Mouse (Mus musculus) embryo, embryonic 11 days (tissue): ENCODE results near the gene Rftn1.

Experiments used
- DNase-seq: peaks from one replicate; pipeline ENCODE4 v3.0.0-alpha.2; 2015

The Rftn1 gene

DNA sequence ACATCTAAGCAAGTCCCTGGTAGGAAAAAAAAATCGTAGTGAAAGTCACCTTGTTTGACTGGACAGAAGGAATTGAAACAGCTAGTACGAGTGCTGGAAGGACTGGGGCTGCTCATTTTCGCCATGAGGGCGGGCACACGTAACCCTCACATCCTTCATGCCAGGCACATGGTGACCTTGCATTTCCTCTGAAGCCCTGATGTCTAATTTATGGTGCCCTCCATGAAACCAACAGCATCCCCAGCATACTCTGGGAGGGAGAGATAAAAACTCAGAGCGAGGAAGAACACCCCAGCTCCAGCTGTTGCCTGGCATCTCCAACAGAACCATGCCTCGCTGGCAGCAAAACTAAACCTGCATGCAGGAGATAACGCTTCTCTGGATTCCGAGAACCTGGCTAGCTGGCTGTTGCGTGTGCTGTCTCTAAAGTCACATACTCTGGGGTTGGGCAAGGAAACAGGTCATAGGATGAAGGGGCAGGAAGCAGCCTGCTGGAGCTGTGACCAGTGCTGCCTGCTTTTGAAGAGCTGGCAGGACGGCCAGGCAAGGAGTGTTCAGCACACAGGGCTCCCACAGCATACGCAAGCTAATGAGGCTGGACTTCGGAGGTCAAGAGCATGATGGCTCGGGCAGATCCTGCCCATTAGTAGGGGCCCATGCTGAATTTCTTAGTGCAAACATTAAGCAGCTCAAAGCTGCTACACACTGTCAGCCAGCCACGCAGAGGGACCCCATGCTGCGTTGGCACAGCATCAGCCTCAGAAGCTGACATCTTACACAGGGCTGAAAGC, 170.1 kb downstream of the Rftn1 start:
- DNase-seq, result peak; percentile 55

DNA sequence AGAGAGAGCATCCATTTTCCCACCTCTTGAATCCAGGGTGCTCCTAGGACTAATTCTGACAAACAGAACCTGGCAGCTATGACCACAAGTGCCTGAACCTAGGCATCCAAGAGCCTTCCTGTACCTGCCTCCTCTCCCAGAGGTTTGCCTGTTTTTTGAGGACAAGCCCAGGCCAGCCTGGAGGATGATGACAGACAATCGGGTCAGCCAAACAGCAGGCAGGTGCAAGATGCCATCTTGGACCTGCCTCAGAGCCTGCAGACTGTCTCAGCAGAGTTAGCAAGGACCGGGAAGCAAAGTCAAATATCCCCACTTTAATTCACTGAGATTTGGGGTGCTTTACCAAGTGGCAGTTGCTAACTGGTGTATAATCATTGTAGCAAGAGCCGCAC, 170.7 kb downstream of the Rftn1 start:
- DNase-seq, result no peak

DNA sequence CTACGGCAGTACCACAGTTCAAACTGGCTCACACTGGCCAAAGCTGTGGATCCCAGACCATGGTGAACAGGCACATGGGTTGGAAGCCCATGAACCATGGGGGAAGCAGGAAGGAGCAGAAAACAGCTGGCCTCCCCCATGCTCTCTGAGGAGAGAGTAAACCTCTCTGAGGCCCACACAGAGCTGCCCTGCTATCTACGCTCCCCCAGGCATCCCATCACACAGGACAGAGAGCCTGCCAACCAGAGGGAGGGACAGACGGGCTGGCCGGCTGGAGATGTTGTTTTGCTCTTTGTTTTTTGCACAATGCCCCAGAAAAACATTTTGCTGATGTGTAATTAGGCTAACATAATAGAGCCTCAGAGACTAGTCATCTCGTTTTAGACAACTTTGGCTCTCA, 171.4 kb downstream of the Rftn1 start:
- no peak for DNase-seq

DNA sequence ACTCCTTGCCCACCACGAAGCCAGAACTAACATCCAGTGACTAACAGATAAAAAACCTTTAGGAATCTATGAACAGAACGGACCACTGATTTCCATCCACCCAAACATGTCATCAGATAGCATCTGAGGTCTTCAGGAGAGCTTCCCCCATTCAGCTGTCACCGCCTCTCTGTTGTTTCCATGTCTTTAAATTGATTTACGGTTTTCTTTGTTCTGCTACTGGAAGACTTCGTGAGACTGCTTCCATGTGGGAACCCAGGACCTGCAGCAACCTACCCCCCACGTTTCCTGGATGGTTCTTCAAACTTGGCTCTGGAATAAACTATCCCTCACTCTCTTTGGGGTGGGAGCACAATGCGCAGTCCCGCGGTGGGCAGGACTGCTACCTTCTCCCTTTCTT, 175.8 kb downstream of the Rftn1 start:
- no peak for DNase-seq

DNA sequence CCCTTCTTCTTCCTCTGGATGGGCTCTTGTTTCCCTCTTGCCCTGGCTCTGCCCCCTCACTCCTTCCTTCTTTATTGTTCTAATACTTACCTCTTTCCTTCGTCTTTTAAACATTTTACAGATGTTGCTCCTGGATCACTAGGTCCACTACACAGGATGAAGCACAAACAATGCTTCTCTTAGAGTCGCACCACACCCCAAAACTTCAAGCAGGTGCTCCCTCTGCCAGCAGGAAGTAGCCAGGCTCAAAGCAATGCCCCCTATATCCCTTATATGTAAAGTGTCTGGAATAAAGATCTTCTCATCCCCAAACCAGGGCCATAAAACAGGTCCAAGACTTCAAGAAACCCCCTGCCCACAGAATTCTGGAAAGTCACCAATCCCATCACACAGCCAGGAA, 176.6 kb downstream of the Rftn1 start:
- DNase-seq, result no peak

DNA sequence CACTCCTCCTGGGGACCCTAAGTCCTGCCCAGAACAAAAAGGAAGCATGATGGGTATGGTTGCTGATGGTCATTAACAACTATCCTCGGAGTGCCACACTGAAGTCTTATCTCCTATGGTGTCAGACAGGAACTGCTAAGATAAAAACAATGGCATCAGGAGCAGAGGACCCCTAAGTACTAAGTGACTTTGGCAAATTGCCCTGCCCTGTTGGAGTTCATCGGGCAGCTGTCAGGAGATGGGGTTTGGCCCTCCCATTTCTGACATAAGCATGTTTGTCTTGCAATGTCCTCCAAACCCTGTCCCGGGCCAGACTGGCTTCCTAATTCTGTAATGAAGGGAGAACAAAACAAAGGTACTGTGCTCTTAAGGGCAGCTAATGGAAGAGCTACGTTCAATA, 180.4 kb downstream of the Rftn1 start:
- no peak for DNase-seq

DNA sequence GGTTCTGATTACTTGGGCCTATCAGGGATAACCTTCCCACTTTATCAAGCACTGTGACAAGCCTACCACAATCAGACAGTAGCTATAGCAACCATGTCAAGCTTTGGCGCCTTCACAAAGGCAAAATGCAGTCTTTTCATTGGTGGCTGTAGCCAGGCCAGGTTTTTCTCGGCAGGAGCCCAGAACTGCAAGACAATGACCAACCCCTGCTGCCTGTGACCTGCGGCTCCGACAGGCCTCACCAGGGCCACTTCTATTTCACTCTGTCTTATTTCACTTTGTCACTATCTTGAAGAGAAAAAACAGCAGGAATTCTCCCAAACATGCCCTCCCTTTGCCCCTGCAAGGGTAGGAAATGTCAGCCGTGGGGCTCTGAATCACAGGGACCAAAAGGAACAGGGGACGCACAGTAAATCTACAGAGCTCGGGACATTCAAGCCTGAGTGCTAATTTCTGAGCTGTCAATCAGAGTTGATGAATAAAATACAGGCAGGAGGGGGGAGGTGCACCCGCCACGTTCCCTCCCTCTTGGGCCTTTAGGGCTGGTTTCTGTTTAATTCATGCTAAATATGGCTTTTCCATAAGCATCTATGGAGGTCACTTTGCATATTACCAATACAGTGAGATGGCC, 183.6 kb downstream of the Rftn1 start:
- peak; percentile 79 for DNase-seq

DNA sequence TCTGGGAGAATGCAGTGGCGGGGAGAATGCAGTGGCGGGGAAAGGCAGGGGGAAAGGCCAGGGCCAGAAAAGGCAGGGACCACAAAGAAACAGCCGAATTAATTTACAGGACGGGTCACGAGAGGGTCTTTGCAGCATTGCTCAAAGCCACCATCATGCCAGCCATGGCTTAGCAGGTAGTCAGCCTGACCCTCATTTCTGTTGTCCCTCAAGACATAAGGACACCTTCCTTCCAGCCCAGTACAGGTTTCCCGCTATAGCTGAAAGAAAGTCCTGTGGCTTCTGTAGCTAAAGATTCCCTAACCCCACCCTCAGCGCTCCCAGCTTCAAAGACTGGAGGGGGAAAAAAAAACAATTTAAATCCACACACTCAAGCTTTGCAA, 184.1 kb downstream of the Rftn1 start:
- no peak for DNase-seq

DNA sequence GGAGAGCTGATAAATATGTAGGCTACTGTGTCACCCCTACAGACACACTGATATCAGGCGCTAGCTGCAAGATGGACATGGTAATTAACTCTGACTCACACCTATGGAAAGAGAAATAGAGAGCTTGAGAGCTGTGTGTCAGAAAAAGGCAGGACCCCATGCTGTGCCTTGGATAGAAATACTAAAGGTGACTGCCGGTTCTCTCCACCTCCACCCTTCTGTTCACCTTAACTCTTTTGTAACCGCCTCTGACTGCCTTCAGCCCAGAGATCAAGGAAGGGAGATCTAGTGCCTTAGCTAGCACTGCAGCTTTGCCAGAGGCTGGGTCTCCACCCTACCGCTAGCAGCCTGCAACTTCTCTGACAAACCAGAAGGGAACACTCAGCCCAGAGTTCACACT, 187.3 kb downstream of the Rftn1 start:
- no peak for DNase-seq

DNA sequence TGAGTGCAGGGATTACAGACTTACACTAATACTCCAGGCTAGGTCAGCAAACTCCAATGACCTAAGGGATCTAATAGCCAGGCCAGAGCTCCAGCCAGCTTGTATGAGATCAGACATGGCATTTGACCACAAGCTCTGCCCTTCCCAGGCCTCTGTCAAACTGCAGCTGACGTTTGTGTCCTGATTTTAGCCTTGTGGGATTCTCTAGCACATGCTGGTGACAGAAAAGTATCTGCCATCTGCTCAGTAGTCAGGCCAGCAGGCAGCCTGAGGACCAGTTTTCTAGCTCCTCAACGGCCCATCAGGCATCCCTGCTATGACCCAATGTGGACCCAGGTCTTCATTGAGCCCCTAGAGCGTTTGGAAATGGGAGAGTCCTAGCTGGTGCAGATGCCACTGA, 188.3 kb downstream of the Rftn1 start:
- no peak for DNase-seq

DNA sequence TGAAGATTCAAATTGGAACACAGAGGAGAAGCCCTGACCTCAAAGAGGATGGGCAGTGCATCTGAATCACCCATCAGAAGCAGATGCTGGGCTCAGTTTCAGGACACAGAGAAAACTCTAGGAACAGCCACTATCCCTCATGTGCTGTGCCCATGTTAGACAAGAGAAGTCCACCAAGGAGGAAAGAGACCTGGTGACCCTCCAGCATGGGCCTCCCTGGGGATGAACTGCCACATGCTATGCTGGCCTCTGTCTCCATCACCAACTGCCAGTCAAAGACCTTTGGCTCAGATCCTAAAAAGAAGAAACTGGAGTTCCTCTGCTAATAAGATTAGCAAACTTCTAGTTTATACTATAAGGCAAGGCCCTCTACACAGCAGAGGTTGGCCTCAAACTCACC, 188.7 kb downstream of the Rftn1 start:
- DNase-seq, result no peak

DNA sequence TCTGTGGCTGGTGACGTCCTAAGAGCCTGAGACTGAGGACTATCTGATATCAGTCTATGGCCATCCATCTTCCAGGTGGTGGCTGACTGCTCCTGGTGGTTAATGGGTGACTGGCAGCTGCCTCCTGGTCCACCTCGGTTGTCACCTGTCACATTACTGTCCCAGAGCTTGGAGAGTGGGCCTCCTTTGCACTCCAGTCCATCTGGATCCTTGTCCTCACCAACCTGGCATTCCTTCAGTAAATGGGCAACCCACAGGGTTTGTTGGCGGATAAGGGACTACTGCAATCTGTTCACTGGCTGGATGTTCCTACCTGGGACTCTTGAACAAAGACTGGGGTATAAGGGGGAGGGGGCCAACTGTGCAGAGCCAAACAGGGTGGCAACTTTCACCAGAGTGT, 189.9 kb downstream of the Rftn1 start:
- DNase-seq, result no peak

DNA sequence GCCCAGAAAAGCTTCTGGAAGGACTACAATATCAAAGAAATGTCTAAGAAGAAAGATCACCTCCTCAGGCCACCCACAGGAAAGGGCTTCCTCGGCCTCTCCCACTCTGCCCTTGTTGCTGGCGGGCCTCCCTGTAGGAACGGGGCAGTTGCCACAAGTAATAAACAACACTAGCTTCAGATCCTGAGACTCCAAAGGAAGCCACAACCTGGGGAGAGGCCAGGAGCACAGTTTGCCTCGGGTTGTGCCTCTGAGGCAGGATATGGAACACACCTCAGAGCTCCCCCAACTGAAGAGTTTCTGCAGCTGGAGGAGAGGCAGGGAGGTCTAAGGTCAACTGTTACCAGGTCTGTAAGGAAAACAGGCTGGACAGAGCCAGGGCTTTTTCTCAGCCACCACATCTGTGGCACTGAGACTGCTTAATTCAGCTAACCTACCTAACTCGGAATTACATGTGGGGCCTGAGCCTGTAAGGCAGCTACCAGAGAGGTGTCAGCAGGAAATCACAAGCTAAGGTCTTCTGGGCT, 193.8 kb downstream of the Rftn1 start:
- peak; percentile 42 for DNase-seq

DNA sequence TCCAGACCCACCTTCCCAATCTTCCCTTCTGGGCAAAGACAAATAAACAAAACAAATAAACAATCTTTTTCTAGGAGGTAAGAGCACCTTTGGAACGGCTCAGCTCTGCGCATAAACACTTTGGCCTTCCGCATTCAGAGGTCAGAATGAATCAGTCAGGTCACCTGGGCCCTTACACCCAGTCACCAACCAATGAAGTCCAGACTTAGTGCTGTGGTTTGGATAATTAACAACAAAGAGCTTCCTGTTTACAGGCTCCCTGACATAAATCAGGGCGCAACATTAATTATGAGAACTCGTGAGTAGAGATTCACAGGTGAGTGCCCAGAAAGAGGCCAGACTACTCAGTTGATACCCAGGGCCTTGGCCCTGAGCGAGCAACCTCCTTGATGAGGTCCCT, 194.4 kb downstream of the Rftn1 start:
- DNase-seq, result no peak

DNA sequence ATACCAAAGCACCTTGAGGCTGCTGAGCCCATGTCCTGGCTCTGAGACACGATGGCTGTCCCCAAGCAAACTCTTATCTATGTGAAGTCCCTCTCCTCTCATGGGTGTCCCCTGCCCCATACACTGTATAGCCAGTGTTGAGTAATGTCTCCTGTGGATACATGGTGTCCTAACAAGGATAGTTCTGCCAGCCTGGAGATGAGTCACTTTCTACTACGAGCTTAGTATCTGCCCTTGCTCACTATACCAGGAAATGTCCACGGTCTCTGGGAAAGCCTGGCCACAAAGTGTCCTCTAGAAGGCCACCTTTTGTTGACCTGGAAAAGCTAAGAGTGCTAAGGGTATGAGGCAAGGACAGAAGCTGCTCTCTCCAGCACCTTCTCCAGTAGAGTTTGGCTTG, 195.2 kb downstream of the Rftn1 start:
- no peak for DNase-seq

DNA sequence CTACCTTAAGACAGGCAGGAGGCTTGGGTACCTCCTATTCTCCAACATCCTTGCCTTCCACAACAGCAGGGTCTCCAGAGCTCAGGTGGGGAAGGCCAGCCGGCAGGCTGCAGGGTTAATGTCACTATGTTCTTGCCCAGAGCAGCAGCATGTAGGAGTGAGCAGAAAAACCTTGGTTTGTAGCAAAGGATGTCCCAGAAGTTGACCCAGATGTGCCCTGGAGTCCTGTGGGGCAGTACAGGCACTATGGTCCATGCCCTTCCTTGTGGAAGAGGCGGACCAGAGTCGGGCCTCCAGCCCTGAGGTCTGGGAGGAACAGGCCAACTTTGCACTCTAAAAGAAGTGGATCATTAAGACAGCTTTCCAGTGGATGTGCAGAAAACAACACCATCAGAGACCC, 196.8 kb downstream of the Rftn1 start:
- no peak for DNase-seq

DNA sequence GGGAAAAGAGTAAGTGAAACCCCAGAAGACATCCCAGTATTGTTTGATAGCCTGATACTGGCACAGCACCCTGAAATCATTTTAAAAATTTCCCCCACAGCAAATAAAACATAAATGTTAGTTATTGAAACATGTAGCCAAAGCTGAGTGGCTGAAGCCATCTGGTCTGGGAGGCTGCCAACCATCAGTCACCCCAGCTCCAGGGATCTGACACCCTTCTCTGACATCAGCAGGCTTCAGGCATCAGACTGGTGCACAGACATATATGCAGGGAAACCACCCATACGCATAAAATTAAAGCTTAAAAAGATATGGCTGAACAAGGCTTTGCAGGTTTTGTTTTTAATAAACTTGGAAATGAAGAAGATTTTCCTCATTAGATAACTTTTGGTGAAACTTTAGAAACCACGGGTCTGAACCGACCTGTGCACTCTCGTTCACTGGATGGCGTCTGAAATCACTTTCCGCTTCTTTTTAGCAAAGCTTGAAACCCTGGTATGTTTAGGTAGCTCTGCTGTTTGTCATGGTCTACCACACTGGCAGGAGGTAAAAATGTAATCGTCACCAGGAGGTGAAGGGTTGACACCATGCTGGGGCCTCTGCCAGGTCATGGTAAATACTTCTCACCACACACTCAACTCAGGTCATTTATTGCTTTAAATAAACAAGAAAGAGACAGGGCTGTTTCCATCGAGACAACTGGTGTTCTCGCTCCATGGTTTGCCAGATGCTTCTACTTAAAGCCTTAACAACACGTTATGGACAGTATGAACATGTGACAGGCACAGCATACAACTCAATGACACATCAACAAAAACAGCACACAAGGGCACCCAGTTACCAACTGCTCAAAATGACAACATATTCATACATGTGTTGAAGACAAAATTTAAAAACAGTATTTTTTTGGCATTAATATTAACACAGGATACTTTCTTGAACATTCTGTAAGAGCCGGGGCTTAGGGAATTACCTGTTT, 197.6 kb downstream of the Rftn1 start:
- DNase-seq, result no peak

DNA sequence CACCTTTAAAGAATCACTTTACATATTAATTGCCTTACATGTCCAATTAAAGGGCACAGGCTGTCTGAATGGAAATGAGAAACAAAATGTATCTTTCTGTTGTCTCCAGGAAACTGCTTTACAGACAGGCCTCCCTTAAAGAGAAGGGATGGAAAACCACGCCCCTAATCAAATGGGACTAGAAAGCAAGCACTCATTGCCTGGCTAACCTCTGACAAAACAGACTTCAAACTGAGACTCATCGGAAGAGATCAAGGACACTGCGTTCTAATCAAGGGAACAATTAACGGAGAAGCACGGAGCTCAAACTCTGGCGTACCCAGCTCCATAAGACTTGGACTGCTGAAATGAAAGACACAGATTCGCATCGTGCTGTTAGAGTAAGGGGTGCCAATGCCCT, 200.9 kb downstream of the Rftn1 start:
- no peak for DNase-seq

DNA sequence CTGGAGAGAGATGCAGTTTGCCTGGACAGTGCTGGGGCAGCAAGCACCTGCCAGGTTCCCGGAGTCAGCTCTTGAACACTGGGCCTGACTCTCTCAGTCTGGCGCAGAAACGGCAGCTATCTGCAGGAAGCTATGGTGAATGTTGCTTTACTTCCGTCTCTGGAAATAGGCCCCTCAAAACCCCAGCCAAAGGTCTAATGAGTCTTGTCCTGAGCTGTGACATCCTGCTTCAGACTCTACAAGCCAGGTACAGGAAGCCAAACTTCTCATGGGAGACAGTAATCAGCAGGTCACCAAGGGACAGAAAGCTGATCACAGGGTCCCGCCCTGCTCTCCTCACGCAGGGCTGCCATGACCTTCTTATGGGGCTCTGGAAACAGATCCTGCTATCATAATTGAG, 203.4 kb downstream of the Rftn1 start:
- no peak for DNase-seq

DNA sequence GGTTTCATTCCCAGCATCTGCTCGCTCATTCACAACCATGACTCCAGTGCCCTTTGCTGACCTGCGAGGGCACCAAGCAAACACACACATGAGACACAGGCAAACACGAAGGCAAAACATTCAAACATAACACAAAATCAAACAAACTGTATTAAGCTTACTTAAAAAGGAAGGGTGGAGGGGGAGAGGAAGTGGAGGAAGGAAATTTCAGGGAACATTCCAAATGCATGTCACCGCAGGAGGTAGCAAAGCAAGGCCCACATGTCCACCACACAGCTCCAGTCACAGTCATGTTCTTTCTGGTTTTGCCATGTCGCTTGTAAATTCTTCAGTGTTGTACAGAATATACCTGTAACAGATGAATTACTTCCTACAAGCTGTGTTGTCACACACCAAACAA, 207.0 kb downstream of the Rftn1 start:
- DNase-seq, result no peak

DNA sequence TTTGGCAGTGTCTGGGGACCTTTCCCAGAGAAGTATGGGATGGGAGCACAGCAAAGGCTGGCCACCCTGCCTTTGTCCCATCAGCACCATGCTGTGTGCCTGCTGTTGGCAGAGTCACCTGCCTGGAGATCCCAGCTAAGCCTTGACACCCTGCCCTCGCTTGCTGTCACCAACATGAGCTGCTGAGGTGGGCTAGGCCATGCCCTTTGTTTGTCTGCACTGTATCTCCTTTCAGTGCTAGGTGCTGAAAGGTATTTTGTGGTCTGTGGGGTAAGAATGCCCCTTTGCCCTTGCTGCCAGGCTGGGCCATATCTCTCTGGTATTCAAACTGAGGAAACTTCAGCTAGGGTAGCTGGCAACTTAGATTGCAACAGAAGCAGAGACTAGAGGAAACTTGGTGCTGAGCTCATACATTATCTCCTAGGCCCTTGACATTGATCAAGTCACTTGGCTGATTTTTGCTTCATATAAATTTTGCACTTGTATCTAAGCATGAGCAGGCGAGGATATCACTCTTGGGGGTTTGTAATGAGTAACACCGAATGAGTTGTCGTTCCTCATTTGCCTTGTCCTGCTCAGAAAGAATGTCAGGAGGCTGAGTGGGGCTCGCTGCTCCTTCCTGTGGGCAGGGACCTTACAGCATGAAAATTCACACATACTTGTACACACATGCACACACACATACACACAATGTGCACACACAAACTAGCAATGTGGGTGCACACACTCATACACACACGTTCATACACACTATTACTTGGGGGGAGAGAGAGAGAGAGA, 207.7 kb downstream of the Rftn1 start:
- DNase-seq, result no peak

DNA sequence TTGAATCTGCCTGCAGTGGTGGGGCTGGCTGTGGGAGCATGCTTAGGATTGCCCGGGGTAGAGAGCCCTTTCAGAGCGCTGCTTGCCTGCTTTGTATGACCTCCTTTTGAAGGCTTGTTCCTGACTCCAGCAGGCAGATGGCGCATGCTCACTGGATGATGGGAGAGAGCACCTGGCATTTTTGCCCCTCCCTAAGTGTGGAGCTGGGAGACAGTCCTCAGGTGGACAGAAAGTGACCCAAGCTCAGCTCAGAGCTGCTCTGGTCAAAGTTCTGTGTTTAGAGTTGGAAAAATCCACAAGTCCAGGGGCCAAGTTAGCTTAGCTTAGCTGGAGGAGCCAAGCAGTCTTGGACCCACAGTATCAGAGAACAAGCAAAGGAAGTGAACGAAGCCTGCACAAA, 208.9 kb downstream of the Rftn1 start:
- DNase-seq, result no peak
